Mouse (Mus musculus) adrenal gland, postnatal 10 days (tissue): ENCODE measurements around the gene Edf1. TPM values are rescaled to one million over a fixed set of nuclear protein-coding genes. Genes with fewer than 3 reads are reported as not detected.
A peak's percentile ranks its signal among the peaks of the same experiment; 100 is the strongest.

Experiments used
- DNase-seq: peaks from one replicate; pipeline ENCODE4 v3.0.0; 2021; ENCODE audit warnings: mixed read lengths
- total RNA-seq, 2 experiments: library from RNA; stranded (reverse); gene quantifications; 2 replicates each; pipeline ENCODE4 v1.2.3; 2021

The Edf1 gene
- total RNA-seq, 2 experiments from 2014 or later, result 266 to 285 TPM

DNA sequence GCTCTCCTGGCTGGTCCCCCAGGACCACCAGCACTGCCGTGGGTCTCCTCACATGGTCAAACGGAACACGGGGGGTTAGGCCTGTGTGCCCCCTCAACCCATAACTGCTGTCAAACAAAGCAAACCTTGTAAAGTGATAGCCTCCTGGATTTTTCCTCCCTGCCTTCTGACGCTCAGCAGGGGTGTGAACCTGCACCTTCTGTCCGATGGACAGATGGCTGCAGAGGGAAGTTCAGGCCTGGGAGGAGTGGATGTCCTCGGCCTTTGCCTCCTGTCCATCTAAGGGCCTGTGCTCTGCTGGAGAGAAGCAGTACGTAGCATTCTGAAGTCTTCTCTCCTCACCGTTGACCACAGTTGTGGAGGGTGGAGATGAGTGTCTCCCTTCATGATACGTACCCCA lies 4.3 kb downstream of the Edf1 start:
- no peak for DNase-seq

GRCm38 (mm10) chr2:25565741-25566140 lies 8.1 kb downstream of the Edf1 start:
- DNase-seq, result no peak

DNA sequence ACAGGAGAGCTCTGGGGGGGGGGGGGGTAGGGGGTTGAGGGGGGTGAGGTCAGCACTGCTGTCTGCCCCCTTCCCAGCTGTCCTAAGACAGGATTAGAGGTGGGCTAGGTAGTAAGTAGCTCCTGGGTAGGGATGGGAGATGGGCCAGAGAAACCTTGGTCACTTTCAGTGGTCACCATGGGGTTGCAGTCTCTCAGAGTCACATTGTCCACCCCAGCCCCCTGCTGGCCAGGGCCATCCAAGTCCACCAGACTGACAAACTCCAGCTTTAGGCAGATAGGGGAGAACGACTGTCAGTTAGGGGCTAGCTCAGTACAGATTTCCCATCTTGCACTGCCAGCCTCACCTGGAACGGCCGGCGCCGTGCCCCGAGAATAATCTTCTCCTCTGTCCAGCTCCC lies 8.9 kb downstream of the Edf1 start:
- DNase-seq, result no peak

DNA sequence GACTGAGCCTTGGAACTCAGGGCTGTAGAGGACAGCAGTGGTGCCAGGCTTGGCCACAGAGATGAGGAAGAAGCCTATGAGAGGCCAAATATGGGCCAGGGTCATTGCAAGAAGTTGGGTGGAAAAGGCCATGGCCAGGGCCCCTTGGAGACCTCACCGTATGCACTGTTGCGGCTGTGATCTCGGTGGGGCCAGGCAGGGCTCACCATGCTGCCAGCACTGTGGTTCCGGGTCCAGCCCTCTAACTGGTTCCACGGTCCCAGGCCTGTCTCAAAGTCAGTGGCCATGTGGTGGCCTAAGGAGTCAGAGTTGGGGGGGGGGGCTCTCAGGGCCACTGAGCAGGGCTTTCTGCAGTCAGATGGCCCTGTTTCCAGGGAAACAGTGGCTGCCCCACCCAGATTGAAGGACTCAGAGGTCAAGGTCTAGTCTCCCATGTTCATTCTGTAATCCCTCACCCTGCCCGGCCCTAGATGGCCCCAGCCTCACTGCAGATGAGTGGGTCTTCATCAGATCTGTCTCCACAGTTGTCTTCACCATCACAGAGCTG lies 10.9 kb downstream of the Edf1 start:
- peak; percentile 23 for DNase-seq

- DNase-seq, result no peak
These were observed 11.7 kb downstream of the Edf1 start for GRCm38 (mm10) chr2:25569323-25569722.

DNA sequence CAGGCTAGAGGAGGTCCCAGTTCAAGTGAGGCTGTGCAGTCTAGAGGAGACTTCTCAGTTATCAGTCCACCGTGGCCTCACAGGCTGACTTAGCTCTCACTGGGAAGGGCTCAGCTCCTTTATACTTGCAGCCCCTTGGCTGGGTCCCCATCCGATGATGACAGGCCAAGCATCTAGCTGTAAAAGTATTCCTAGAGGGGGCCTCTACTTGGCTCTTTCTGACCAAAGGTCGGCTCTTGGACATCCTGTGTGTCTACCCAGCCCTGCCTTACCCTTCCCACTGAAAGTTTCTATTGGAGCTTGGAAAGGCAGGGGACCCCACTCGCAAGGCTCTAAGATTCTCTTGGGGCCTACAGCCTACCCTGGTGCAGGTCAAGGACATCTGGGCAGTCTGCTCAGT lies 13.6 kb downstream of the Edf1 start:
- no peak for DNase-seq

DNA sequence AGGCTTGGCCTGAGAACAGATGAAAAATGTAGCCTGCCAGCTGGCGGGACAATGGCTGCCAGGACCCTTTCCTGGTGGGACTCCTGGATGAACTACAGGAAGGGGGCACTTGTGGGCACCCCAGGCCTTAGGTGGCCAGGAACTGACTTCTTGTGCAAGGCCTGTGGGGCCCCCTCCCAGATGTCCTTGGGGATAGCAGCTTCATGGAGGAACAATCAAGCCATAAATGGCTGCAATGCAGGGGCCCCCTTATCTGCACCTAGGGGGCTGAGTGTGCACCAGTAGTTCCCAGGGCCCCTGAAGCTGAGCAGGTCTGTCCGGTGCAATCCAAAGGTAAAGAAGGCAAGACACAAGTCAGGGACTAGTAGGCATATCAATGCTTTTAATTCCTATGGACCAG lies 15.4 kb downstream of the Edf1 start:
- DNase-seq, result no peak

GRCm38 (mm10) chr2:25574136-25574535 lies 16.5 kb downstream of the Edf1 start:
- DNase-seq, result no peak

DNA sequence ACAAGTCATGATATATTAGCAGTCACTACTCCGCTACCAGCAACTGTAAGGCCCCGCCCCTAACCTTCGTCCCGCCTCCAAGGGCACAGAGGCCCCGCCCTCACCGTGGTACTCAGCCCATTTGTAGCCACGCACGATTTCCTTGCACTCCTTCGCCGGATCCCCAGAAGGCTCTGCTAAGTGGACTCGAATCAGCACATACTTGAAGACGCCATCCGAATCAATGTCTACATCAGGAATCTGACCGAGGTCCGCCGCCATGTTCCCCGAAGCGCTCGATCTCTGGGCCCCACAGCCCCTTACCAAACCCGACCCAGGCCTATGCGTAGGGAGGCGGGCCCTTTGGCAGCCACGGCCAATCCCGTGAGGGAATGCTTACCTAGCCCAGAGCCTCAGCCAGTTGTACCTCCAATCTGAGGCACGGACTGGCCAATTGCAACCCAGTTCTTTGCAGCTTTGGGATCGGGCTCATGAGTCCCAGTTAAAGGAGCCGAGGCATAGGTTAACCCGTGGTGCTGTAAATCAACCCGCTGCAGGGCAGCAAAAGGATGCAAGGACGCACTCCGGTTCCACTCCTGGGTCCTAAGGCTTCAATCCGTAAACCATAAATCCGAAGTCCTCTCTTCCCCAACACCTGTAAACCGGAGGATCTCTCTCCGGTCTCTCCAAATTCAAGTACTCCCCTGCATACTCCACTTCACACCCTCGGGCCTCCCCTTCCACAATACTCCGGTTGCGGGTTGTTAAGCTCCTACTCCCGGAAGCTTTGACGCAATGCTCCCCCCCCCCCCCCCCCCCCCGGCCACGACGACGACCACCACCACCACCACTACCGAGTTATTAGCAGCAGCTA lies 17.2 kb downstream of the Edf1 start, which contains the start of the genes Mamdc4 and Phpt1:
Mamdc4 (minus strand) TSS at position 267 of the 853 bp plus-strand sequence.
Phpt1 (minus strand) TSS at position 646 of the 853 bp plus-strand sequence.
- peak; percentile 97 for DNase-seq

GRCm38 (mm10) chr2:25575432-25576027 lies 17.9 kb downstream of the Edf1 start:
- peak; percentile 75 for DNase-seq

- peak; percentile 9 for DNase-seq
These were observed 18.6 kb downstream of the Edf1 start for GRCm38 (mm10) chr2:25576028-25576850.

GRCm38 (mm10) chr2:25576965-25577891 lies 19.6 kb downstream of the Edf1 start:
- peak; percentile 13 for DNase-seq

DNA sequence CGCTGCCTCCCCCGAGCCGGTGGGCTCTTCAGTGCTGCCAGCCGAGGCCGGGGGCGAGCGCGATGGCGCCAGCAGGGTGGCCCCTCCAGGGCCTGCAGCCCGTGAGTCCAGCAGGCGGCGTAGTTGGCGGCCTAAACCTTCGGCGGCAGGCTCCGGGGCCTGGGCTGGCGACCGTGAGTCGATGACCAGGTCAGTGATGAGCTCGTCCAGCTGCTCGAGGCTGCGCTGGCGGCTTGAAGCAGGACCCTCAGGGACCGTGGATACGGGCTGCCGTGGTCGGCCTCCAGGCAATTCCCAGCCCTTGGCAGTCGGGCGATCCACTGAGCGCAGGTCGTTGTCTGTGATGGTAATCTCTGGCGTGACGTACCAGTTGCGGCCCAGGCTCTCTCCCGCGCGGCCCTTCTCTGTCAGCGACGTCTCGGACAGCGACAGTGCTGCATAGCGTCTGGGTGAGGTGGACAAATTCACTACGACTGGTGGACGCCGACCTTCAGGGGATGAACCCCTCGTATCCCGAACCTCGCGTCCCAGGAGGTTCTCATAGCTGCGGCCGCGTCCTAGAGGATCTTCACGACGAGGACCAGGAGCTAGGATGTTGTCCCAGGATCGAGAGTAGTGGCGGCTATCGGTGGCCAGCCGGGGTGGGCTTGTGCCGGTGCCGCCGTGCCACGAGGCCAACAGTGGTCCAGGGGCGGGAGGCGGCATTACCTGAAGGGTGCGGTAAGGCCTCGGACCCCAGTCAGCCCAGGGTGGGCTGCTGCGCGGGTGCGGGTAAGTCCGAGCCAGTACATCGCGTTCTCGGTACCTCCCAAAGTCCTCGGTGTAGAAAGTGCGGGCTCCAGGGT lies 20.5 kb downstream of the Edf1 start:
- peak; percentile 29 for DNase-seq

- DNase-seq, result peak; percentile 24
These were observed 21.4 kb downstream of the Edf1 start for GRCm38 (mm10) chr2:25578796-25579736.

- peak; percentile 50 for DNase-seq
These were observed 22.3 kb downstream of the Edf1 start for GRCm38 (mm10) chr2:25579737-25580460.

DNA sequence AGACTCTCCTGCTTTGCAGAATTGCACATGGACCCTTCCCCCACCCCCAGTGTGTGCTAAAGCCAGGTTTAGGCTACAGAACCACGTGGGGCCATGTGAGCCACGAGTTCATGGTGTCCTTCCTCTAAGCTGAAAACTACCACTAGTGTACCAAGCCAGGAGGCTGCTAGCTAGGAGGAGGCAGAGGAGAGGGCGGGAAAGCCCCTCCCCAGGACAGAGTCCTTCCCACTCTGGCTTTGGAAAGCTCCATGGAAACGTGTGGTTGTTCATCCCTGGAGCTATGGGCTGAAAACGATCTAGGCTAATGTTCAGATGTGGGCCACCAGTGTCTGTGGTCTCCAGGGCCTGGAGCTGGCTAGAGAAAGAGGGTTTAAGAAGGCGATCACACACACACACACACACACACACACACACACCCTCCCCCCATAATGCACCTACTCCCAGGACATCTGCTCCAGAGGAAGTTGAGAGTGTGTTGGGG lies 23.0 kb downstream of the Edf1 start:
- DNase-seq, result no peak

- peak; percentile 73 for DNase-seq
These were observed 23.7 kb downstream of the Edf1 start, which contains the start of gene Ajm1 for GRCm38 (mm10) chr2:25581294-25581864. Gene Ajm1 (minus strand): TSS chr2:25581757.

DNA sequence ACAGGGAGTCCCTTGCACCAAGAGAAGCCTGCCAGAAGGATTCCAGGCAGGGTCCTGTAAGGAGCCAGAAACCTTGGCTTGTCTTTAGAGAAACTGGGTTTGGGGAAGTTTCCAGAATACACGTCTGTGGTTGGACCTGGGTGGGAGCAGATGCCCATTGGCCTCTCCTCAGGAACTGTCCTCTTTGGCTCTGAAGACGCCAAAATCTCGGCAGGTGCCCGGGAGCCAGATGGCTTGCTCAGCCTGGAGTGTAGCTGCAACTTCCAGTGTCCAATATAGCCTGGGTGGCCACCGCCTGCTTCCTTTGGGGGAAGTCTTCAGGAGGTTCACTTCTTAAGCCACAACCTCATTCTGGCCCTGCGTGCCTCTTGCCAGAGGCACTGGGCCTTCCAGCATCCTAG lies 24.3 kb downstream of the Edf1 start:
- peak; percentile 26 for DNase-seq
